Mouse (Mus musculus) embryonic facial prominence, embryonic 13.5 days (tissue): ENCODE results near the gene Slc12a5. TPM values are rescaled to one million over a fixed set of nuclear protein-coding genes. Genes with fewer than 3 reads are reported as not detected.
A peak's percentile ranks its signal among the peaks of the same experiment; 100 is the strongest.

ENCODE experiments used
- ATAC-seq: fragments of 200-750 bp; cut with Nextera tagmentation; 2 replicates; pipeline ENCODE4 v1.8.0; 2017; ENCODE audit warnings: low read depth; ENCODE audit not compliant: insufficient number of reproducible peaks, insufficient read depth, low FRiP score, low TSS enrichment
- H3K27ac ChIP-seq: fragments of 300-500 bp; sonication (generic); 2 replicates; pipeline ENCODE4 v1.5.1; 2015; ENCODE audit warnings: moderate library complexity, mild to moderate bottlenecking, inconsistent platforms
- H3K27me3 ChIP-seq: fragments of 300-500 bp; sonication (generic); 2 replicates; pipeline ENCODE4 v1.6.1; 2015; ENCODE audit warnings: mild to moderate bottlenecking, inconsistent platforms
- H3K36me3 ChIP-seq: fragments of 300-500 bp; sonication (generic); 2 replicates; pipeline ENCODE4 v1.6.1; 2015; ENCODE audit warnings: mild to moderate bottlenecking, inconsistent platforms
- H3K4me1 ChIP-seq: fragments of 300-500 bp; sonication (generic); 2 replicates; pipeline ENCODE4 v1.6.1; 2015; ENCODE audit warnings: inconsistent platforms
- H3K4me2 ChIP-seq: fragments of 300-500 bp; sonication (generic); 2 replicates; pipeline ENCODE4 v1.6.1; 2015; ENCODE audit warnings: moderate library complexity, mild to moderate bottlenecking, inconsistent platforms
- H3K4me3 ChIP-seq: fragments of 300-500 bp; sonication (generic); 2 replicates; pipeline ENCODE4 v1.5.1; 2015; ENCODE audit warnings: mild to moderate bottlenecking, inconsistent platforms
- H3K9ac ChIP-seq: fragments of 300-500 bp; sonication (generic); 2 replicates; pipeline ENCODE4 v1.6.1; 2015; ENCODE audit warnings: mild to moderate bottlenecking, inconsistent platforms
- H3K9me3 ChIP-seq: fragments of 300-500 bp; sonication (generic); 2 replicates; pipeline ENCODE4 v1.6.1; 2016; ENCODE audit warnings: inconsistent platforms
- WGBS: fragments of 180-500 bp; shearing (Covaris S2); methylation state at CpG from one replicate; pipeline ENCODE4 v1.1.7; 2015; ENCODE audit warnings: mixed read lengths; 5-methylcytosine and 5-hydroxymethylcytosine counted together
- polyA plus RNA-seq: library from polyadenylated mRNA; unstranded; fragments of >200 nt; fragmentation: Nextera tagmentation; extraction: Ambion mirVana; gene quantifications from 2 replicates; pipeline ENCODE4 v1.2.1, GENCODE M21; 2015

Gene Slc12a5
- polyA plus RNA-seq, 1 experiment from 2014 or later, result 2.9 TPM

- 48% methylated on average over 13 of the region's 13 CpGs for WGBS
- Histone ChIP-seq H3K4me3 (no peak overlapping the region), H3K27ac (no peak overlapping the region), H3K4me2 (no peak overlapping the region), H3K27me3 (0 out of 2 replicates have a peak, but pooled peaks cover 2% of the 10 kb centered on the region), H3K36me3 (no peaks in the 10 kb centered on the region), H3K9ac (no peak overlapping the region), H3K9me3 (no peaks in the 10 kb centered on the region), H3K4me1 (no peaks in the 10 kb centered on the region)
- ATAC-seq, result no peak
Observed at GRCm38 (mm10) chr2:164988777-164989176, 28.2 kb downstream of the Slc12a5 start.

- Histone ChIP-seq H3K27me3 (peaks cover 18% of the 10 kb centered on the region), H3K4me1 (0 out of 2 replicates have a peak, but pooled peaks cover 7% of the 10 kb centered on the region), H3K4me2 (no peak overlapping the region), H3K36me3 (no peaks in the 10 kb centered on the region), H3K9ac (no peak overlapping the region), H3K4me3 (no peak overlapping the region), H3K27ac (no peak overlapping the region), H3K9me3 (no peaks in the 10 kb centered on the region)
- WGBS, result 84% methylated on average over 3 of the region's 3 CpGs
- no peak for ATAC-seq
Observed at GRCm38 (mm10) chr2:164991111-164991510, 30.5 kb downstream of the Slc12a5 start.

- 49% methylated on average over 10 of the region's 10 CpGs for WGBS
- peaks cover 25% of the 10 kb centered on the region for H3K27me3 ChIP-seq
Observed at GRCm38 (mm10) chr2:164991808-164992207, 31.2 kb downstream of the Slc12a5 start.

GRCm38 (mm10) chr2:164994156-164994555 is 33.6 kb downstream of the Slc12a5 start:
- Histone ChIP-seq H3K4me3 (no peak overlapping the region), H3K4me1 (peaks cover 28% of the 10 kb centered on the region), H3K9ac (no peak overlapping the region), H3K36me3 (peaks cover 6% of the 10 kb centered on the region), H3K27me3 (peaks cover 49% of the 10 kb centered on the region), H3K4me2 (no peak overlapping the region), H3K27ac (no peak overlapping the region), H3K9me3 (no peaks in the 10 kb centered on the region)
- ATAC-seq, result no peak
- WGBS, result 88% methylated on average over 11 of the region's 11 CpGs

More at GRCm38 (mm10) chr2:164991808-164992207, 31.2 kb downstream of the Slc12a5 start:
- H3K9ac ChIP-seq, result no peak overlapping the region
- no peak overlapping the region for H3K4me2 ChIP-seq
- no peaks in the 10 kb centered on the region for H3K36me3 ChIP-seq
- H3K9me3 ChIP-seq, result no peaks in the 10 kb centered on the region
- H3K4me1 ChIP-seq, result 0 out of 2 replicates have a peak, but pooled peaks cover 7% of the 10 kb centered on the region
- H3K27ac ChIP-seq, result no peak overlapping the region
- H3K4me3 ChIP-seq, result no peak overlapping the region
- ATAC-seq, result no peak

- Histone ChIP-seq H3K27ac (no peak overlapping the region), H3K4me3 (no peak overlapping the region), H3K9ac (no peak overlapping the region), H3K27me3 (peaks cover 55% of the 10 kb centered on the region), H3K4me1 (peaks cover 28% of the 10 kb centered on the region), H3K36me3 (peaks cover 13% of the 10 kb centered on the region), H3K4me2 (no peak overlapping the region), H3K9me3 (no peaks in the 10 kb centered on the region)
- no peak for ATAC-seq
- 58% methylated on average over 21 of the region's 21 CpGs for WGBS
Observed at GRCm38 (mm10) chr2:164994659-164995428, 34.2 kb downstream of the Slc12a5 start.

GRCm38 (mm10) chr2:164995976-164996375 is 35.4 kb downstream of the Slc12a5 start:
- no peak for ATAC-seq
- Histone ChIP-seq H3K9me3 (no peaks in the 10 kb centered on the region), H3K27me3 (peaks cover 67% of the 10 kb centered on the region), H3K4me1 (peaks cover 28% of the 10 kb centered on the region), H3K27ac (no peak overlapping the region), H3K36me3 (peaks cover 25% of the 10 kb centered on the region), H3K4me3 (no peak overlapping the region), H3K9ac (no peak overlapping the region), H3K4me2 (no peak overlapping the region)
- 72% methylated on average over 11 of the region's 11 CpGs for WGBS

GRCm38 (mm10) chr2:164996848-164997720 is 36.5 kb downstream of the Slc12a5 start:
- Histone ChIP-seq H3K36me3 (peaks cover 36% of the 10 kb centered on the region), H3K27ac (no peak overlapping the region), H3K9me3 (no peaks in the 10 kb centered on the region), H3K4me1 (peaks cover 28% of the 10 kb centered on the region), H3K9ac (peak overlapping the region; percentile 61), H3K4me3 (peak overlapping the region; percentile 41), H3K27me3 (peaks cover 67% of the 10 kb centered on the region), H3K4me2 (peak overlapping the region; percentile 68)
- 6% methylated on average over 49 of the region's 49 CpGs for WGBS
- no peak for ATAC-seq

- WGBS, result 1% methylated on average over 52 of the region's 52 CpGs
- Histone ChIP-seq H3K4me2 (peak overlapping the region; percentile 68), H3K36me3 (peaks cover 44% of the 10 kb centered on the region), H3K4me1 (peaks cover 28% of the 10 kb centered on the region), H3K9ac (peak overlapping the region; percentile 61), H3K4me3 (peak overlapping the region; percentile 41), H3K27ac (no peak overlapping the region), H3K27me3 (peaks cover 67% of the 10 kb centered on the region), H3K9me3 (no peaks in the 10 kb centered on the region)
- ATAC-seq, result no peak
Observed at GRCm38 (mm10) chr2:164997721-164998428, 37.3 kb downstream of the Slc12a5 start.

GRCm38 (mm10) chr2:165001958-165002357 is 41.4 kb downstream of the Slc12a5 start:
- no peak overlapping the region for H3K4me3 ChIP-seq
- peaks cover 20% of the 10 kb centered on the region for H3K4me1 ChIP-seq
- no peak overlapping the region for H3K9ac ChIP-seq
- H3K4me2 ChIP-seq, result no peak overlapping the region
- no peaks in the 10 kb centered on the region for H3K9me3 ChIP-seq
- H3K27me3 ChIP-seq, result peaks cover 41% of the 10 kb centered on the region
- 91% methylated on average over 13 of the region's 13 CpGs for WGBS
- H3K27ac ChIP-seq, result no peak overlapping the region
- no peak for ATAC-seq
- H3K36me3 ChIP-seq, result peaks cover 84% of the 10 kb centered on the region

- ATAC-seq, result no peak
- Histone ChIP-seq H3K27me3 (peaks cover 29% of the 10 kb centered on the region), H3K36me3 (peaks cover 96% of the 10 kb centered on the region), H3K9ac (no peak overlapping the region), H3K4me3 (no peak overlapping the region), H3K27ac (no peak overlapping the region), H3K4me2 (no peak overlapping the region), H3K4me1 (peaks cover 8% of the 10 kb centered on the region), H3K9me3 (no peaks in the 10 kb centered on the region)
- WGBS, result 92% methylated on average over 3 of the region's 3 CpGs
Observed at GRCm38 (mm10) chr2:165003108-165003507, 42.5 kb downstream of the Slc12a5 start.

GRCm38 (mm10) chr2:165004237-165004636 is 43.6 kb downstream of the Slc12a5 start:
- peaks cover 100% of the 10 kb centered on the region for H3K36me3 ChIP-seq
- H3K9me3 ChIP-seq, result no peaks in the 10 kb centered on the region
- no peak overlapping the region for H3K27ac ChIP-seq
- no peak overlapping the region for H3K9ac ChIP-seq
- peaks cover 18% of the 10 kb centered on the region for H3K27me3 ChIP-seq
- H3K4me1 ChIP-seq, result no peaks in the 10 kb centered on the region
- no peak overlapping the region for H3K4me3 ChIP-seq
- H3K4me2 ChIP-seq, result no peak overlapping the region
- 88% methylated on average over 10 of the region's 10 CpGs for WGBS
- ATAC-seq, result no peak
